Mouse (Mus musculus) heart, embryonic 16.5 days (tissue): ENCODE data around the gene Iqcd. TPM values are rescaled to one million over a fixed set of nuclear protein-coding genes. Genes with fewer than 3 reads are reported as not detected.

ENCODE experiments used
- ATAC-seq: fragments of 200-750 bp; cut with Nextera tagmentation; replicated peaks from 2 replicates; pipeline ENCODE4 v1.8.0; 2017; ENCODE audit warnings: moderate number of reproducible peaks; ENCODE audit not compliant: insufficient read depth, low FRiP score; ENCODE audit errors: extremely low read depth
- H3K27ac ChIP-seq: fragments of 300-500 bp; sonication (generic); 2 replicates; pipeline ENCODE4 v1.5.1; 2014; ENCODE audit warnings: mild to moderate bottlenecking, low read length, control low read depth, moderate library complexity
- H3K27me3 ChIP-seq: fragments of 300-500 bp; sonication (generic); 2 replicates; pipeline ENCODE4 v1.6.1; 2014; ENCODE audit warnings: low read length, mixed read lengths; ENCODE audit not compliant: control insufficient read depth, insufficient read depth
- H3K36me3 ChIP-seq: fragments of 300-500 bp; sonication (generic); 2 replicates; pipeline ENCODE4 v1.6.1; 2014; ENCODE audit not compliant: control insufficient read depth, insufficient read depth
- H3K4me1 ChIP-seq: fragments of 300-500 bp; sonication (generic); 2 replicates; pipeline ENCODE4 v1.6.1; 2014; ENCODE audit warnings: low read length, mixed read lengths; ENCODE audit not compliant: control insufficient read depth, insufficient read depth
- H3K4me2 ChIP-seq: fragments of 300-500 bp; sonication (generic); 2 replicates; pipeline ENCODE4 v1.6.1; 2014; ENCODE audit warnings: low read depth, mild to moderate bottlenecking, control low read depth, low read length
- H3K4me3 ChIP-seq: fragments of 300-500 bp; sonication (generic); 2 replicates; pipeline ENCODE4 v1.5.1; 2014; ENCODE audit warnings: mild to moderate bottlenecking, control low read depth, low read length
- H3K9ac ChIP-seq: fragments of 300-500 bp; sonication (generic); 2 replicates; pipeline ENCODE4 v1.6.1; 2014; ENCODE audit warnings: low read length, control low read depth
- H3K9me3 ChIP-seq: fragments of 300-500 bp; sonication (generic); replicated peaks from 2 replicates; pipeline ENCODE4 v1.6.1; 2016; ENCODE audit warnings: low read length; ENCODE audit not compliant: control insufficient read depth
- WGBS: fragments of 180-500 bp; shearing (Covaris S2); extraction: QIAGEN DNeasy Blood & Tissue Kit; methylation state at CpG from one replicate; pipeline ENCODE4 v1.1.7; 2014; 5-methylcytosine and 5-hydroxymethylcytosine counted together
- polyA plus RNA-seq: library from polyadenylated mRNA; unstranded; fragments of >200 nt; fragmentation: Nextera tagmentation; extraction: Ambion mirVana; gene quantifications from 2 replicates; pipeline ENCODE4 v1.2.1, GENCODE M21; 2015

The Iqcd gene
- polyA plus RNA-seq, 1 experiment from 2014 or later, result 0.42 TPM

DNA sequence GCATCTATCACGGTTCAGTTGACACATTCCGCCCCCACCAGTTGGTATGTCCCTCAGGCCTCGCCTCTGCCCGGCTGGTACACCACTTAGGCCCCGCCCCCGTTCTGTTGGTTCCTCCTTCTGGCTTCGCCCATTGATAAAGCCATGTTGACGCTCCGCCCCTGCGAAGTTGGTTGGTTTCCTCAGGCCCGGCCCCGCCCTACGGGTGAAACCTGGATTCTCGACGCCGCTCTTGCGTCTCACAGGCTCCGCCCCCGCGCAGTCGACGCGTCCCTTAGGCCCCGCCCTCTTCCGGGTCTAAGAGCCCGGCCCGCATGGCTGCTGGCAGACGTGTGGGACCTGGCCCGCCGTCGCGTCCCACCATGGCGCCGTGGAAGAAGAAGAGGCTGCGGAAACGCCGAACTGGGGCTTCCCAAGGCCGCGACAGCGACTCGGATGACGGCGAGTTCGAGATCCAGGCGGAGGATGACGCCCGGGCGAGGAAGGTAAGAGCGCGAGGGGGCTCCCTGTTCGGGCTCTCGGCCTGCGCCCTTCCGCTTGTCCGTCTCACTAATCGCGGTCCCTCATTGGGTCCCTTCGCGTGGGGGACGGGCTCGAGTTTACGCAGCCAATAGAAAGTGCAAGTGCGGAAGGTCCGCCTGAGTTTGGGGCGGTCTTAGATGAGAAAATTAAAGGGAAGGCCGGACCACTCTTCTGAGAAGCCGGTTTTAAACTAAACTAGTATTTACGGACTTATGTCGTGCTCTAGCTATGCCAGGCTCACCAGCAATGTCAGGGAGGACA, 24.2 kb downstream of the Iqcd start:
- Histone ChIP-seq H3K9me3 (peaks cover 5% of the 10 kb centered on the region), H3K9ac (peak overlapping the region; percentile 67), H3K36me3 (peaks cover 17% of the 10 kb centered on the region), H3K4me3 (peak overlapping the region; percentile 60), H3K4me2 (peak overlapping the region; percentile 90), H3K27me3 (no peaks in the 10 kb centered on the region), H3K27ac (peak overlapping the region; percentile 81), H3K4me1 (peaks cover 14% of the 10 kb centered on the region)
- whole genome bisulfite sequencing, result under 1% methylated on average over 69 of the region's 69 CpGs
- peak; percentile 91 for ATAC-seq

DNA sequence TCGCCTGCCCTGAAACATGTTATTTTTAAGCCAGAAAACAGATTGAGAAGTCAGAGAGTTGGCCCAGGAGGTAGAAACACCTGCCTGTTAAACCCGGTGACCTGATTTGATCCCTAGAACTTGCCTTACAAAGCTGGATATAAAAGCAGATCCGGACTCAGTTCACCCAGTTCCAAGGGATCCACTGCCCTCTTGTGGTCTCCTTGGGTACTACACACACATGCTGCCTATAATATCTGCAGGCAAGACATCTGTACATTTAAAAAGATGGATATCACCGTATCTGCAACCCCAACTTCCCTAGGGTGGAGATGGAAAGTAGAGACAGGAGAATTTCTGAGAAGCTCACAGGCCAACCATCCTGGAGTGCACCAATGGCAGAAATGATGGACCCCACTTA, 27.1 kb downstream of the Iqcd start:
- H3K27me3 ChIP-seq, result no peaks in the 10 kb centered on the region
- H3K4me3 ChIP-seq, result no peak overlapping the region
- H3K36me3 ChIP-seq, result peaks cover 39% of the 10 kb centered on the region
- no peak overlapping the region for H3K9ac ChIP-seq
- H3K4me1 ChIP-seq, result peaks cover 13% of the 10 kb centered on the region
- 92% methylated on average over 4 of the region's 4 CpGs for WGBS
- peaks cover 5% of the 10 kb centered on the region for H3K9me3 ChIP-seq
- no peak overlapping the region for H3K4me2 ChIP-seq
- no peak for ATAC-seq
- H3K27ac ChIP-seq, result no peak overlapping the region

DNA sequence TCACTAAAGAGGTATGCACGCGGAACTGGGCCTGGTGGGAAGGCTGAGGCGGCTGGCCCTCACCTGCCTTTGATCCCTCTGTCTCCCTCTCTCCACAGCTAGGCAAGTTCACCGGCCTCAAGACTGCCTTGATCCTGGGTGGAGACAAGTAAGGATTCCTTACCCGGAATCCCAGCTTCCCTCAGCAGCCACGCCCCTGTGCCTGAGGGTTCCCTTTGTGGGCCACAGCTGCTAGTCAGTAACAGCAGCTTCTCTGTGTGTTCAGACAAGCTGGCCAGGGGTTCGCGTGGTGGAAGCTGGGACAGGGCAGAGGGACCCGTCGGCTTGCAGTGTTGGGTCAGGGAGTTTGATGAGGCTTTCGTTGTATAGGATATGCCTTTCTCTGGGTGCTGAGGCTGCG, 30.0 kb downstream of the Iqcd start:
- no peak for ATAC-seq
- Histone ChIP-seq H3K27me3 (no peaks in the 10 kb centered on the region), H3K36me3 (peaks cover 50% of the 10 kb centered on the region), H3K9me3 (peaks cover 5% of the 10 kb centered on the region), H3K4me3 (no peak overlapping the region), H3K4me1 (peaks cover 10% of the 10 kb centered on the region), H3K27ac (no peak overlapping the region), H3K9ac (no peak overlapping the region), H3K4me2 (no peak overlapping the region)
- 84% methylated on average over 12 of the region's 12 CpGs for WGBS

DNA sequence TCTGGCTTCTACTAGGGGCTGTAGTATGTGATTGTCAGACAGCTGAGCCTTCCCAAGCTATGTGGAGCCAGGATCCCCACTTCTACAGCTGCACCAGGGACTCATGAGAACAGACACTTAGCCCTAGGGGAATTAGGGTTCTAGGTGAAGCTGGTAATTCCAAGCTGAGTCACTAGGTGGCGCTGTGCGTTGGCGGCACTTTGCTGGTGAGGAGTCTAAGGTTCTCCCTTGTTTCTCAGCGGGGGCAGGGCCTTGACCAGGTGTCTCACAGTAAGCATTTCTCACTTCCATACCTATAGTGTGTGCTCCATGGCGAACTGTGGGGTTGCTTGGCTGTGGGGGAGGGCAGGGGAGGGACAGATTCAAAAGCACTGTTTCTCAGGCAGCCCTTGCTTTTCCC, 30.4 kb downstream of the Iqcd start:
- peaks cover 5% of the 10 kb centered on the region for H3K9me3 ChIP-seq
- peaks cover 6% of the 10 kb centered on the region for H3K4me1 ChIP-seq
- no peak for ATAC-seq
- no peak overlapping the region for H3K4me2 ChIP-seq
- no peak overlapping the region for H3K9ac ChIP-seq
- no peak overlapping the region for H3K27ac ChIP-seq
- 14% methylated on average over 5 of the region's 5 CpGs for WGBS
- H3K36me3 ChIP-seq, result peaks cover 52% of the 10 kb centered on the region
- H3K27me3 ChIP-seq, result no peaks in the 10 kb centered on the region
- H3K4me3 ChIP-seq, result no peak overlapping the region

DNA sequence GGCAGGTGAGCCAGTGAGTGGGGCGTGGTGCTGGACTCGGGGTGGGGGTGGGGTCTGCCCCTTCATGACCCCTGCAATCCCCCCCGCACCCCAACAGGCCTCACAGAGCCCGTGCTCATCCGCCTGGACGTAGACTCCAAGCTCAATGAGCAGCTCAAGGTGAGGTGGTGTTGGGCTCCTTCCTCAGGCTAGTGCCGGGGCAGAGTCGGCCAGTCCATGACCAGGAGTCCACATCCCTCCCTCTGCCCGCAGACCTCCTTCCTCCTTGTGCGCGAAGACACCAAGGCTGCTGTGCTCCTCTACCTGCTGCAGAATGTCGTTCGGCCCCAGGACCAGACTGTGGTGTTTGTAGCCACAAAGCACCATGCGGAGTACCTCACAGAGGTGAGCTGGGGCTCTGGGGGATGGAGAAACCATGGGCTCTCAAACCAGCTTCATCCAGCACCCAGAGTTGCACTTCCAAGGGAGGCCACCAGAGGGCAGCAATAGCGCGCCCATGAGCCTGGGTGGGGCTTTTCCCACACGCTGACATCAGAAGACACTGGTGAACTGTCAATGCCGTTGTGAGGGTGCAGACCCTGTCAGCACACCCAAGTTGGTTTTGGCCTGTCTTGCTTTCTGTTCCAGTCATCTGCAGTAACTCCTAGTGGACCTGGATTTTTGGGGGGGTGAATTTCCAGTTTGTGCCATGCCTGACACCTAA, 31.7 kb downstream of the Iqcd start:
- 68% methylated on average over 18 of the region's 18 CpGs for WGBS
- Histone ChIP-seq H3K4me2 (no peak overlapping the region), H3K4me1 (peaks cover 6% of the 10 kb centered on the region), H3K4me3 (no peak overlapping the region), H3K36me3 (peaks cover 55% of the 10 kb centered on the region), H3K9ac (no peak overlapping the region), H3K9me3 (peaks cover 5% of the 10 kb centered on the region), H3K27ac (no peak overlapping the region), H3K27me3 (no peaks in the 10 kb centered on the region)
- peak; percentile 21; the same call in 1 of the 2 replicates for ATAC-seq

DNA sequence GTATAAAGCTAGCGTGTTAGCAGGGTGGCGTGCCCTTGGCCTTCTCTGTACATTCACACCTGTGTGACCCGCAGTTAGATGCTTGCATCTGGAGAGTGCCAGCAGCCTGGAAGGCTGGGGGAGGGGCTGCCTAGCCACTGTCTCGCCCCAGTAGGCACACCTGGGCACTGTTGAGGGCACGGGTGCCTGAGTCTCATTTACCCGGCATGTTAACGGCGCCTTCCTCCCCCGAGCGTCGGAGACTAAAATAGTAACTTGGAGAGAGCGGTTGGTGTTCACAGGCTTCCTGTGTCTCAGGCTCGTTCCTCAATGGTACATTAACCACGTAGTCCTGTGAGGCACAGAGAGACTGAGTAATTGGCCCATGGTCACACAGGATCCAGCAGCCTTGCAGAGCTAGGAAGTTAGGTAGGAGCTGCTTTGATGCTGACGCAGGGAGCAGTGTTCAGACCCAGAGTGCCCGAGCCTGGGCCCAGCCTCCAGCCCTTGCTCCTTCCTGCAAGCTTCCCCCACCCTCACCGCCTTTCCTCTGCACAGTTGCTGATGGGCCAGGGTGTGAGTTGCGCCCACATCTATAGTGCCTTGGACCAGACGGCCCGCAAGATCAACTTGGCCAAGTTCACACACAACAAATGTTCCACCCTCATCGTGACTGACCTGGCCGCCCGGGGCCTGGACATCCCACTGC, 32.4 kb downstream of the Iqcd start:
- Histone ChIP-seq H3K9me3 (no peaks in the 10 kb centered on the region), H3K27ac (no peak overlapping the region), H3K36me3 (peaks cover 56% of the 10 kb centered on the region), H3K4me1 (peaks cover 6% of the 10 kb centered on the region), H3K27me3 (no peaks in the 10 kb centered on the region), H3K4me2 (no peak overlapping the region), H3K4me3 (no peak overlapping the region), H3K9ac (no peak overlapping the region)
- 80% methylated on average over 23 of the region's 23 CpGs for WGBS
- peak; percentile 49 for ATAC-seq

DNA sequence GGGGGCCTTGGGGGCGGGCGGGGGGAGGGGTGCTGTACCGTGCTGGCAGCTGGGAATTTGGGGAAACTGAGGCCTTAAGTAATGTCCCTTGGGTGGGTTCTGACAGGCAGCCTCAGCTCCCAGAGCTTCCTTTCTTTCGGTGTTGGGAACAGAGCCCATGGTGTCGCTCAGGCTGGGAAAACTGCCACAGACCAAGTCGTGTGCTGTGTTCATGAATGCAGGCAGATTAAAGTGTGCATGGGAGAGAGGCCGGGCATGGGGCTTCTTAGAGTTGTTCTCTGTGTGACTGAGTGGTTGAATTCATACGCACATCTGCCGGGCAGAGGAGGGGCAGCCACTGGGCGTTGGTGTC, 33.0 kb downstream of the Iqcd start:
- ATAC-seq, result no peak
- Histone ChIP-seq H3K4me3 (no peak overlapping the region), H3K27ac (no peak overlapping the region), H3K9me3 (no peaks in the 10 kb centered on the region), H3K4me2 (no peak overlapping the region), H3K9ac (no peak overlapping the region), H3K36me3 (peaks cover 56% of the 10 kb centered on the region), H3K4me1 (peaks cover 6% of the 10 kb centered on the region), H3K27me3 (no peaks in the 10 kb centered on the region)
- WGBS, result 84% methylated on average over 10 of the region's 10 CpGs

DNA sequence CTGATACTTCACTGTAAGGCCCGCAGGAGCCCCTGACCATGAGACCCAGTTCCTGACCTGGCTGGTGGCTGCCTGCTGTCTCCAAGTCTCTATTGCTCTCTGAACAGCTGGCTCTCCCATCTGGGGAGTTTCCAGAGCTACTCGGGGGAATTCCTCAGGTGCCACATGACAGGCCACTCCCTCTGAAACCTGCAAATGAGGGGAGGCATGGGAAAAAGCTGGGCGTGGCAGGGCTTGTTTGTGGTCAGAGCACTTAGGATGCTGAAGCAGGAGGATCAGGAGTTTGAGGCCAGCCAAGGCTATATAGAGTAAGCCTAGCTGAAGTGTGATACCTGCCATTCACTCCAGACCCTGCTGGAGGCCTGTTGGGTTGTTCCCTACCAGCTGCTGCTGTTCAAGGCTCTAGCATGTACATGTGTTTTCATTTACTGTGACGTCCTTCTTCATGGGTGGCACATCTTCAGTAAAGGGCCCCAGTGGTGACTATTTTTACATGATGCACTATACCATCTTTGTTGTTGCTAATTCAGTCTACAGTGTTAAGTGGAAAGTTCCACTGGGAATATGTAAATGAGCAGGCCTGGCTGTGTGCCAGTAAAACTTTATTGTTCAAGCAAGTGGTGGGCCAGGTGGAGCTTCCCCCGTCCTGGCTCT, 33.5 kb downstream of the Iqcd start:
- Histone ChIP-seq H3K4me3 (no peak overlapping the region), H3K36me3 (peaks cover 57% of the 10 kb centered on the region), H3K4me1 (peaks cover 6% of the 10 kb centered on the region), H3K4me2 (no peak overlapping the region), H3K27me3 (no peaks in the 10 kb centered on the region), H3K27ac (no peak overlapping the region), H3K9me3 (no peaks in the 10 kb centered on the region), H3K9ac (no peak overlapping the region)
- WGBS, result 65% methylated on average over 5 of the region's 5 CpGs
- ATAC-seq, result no peak
